Mouse (Mus musculus) c-Kit-positive CD71-positive TER-119-positive erythroid progenitor cells, embryonic 14.5 days (primary cell): ENCODE measurements around the gene Ltbp1.

Source experiments
- DNase-seq: peaks from one replicate; pipeline ENCODE4 v3.0.0-alpha.2; 2013; ENCODE audit warnings: low spot score

The Ltbp1 gene

DNA sequence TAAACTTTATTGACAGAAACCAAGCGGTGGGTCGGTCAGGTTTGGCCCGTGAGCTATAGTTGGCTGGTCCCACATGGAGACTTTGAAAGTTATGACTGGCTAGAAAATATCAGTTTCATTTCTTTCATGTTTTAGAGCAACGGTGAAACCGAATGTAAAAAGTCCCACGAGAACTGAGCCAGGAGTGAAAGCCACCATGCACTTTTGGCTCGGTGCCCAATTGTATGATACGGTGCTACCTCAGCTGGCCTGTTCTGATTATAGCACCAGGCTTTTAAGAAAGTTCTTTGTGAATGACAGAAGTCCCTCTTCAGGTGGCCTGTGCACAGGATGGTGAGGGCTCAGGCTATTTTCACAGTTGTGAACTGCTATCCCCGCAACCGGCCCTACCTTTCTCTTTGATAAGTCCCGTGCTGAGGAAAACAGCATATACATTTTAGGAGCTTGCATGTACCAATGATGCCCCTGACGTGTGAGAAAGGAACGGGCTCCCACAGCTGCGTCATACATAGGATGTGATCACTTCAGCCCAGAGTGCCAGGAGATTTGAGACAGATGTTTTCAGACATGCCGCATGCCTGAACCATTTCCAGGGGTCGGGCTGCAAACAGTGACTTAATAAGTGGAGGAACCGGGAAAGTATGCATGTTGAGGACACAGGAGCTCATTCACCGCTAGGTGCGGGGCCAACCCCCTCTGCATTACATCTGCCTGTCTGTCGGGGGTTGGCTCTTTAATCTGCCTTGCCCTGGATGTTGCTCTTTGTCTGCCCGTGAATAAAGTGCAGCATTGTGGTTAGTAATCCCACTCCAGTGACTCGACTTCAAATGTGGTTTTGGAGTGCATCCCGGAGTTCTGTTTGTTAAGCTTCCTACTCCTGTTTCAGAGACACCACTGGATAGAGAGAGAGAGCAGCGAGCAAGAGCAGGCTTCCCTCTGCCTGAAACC is 172.8 kb downstream of the Ltbp1 start:
- DNase-seq = no peak

DNA sequence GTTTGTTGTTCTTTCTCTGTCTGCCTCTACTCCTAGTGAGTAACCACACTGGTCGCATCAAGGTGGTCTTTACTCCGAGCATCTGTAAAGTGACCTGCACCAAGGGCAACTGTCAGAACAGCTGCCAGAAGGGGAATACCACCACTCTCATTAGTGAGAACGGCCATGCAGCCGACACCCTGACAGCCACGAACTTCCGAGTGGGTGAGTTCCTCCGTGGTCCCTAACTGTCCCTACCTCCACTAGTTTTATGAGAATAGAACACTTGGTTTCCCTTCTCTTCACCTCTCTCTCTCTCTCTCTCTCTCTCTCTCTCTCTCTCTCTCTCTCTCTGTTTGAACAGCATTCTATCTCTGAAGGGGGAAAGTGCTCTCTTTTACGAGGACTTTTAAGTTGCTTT is 173.6 kb downstream of the Ltbp1 start:
- no peak for DNase-seq

DNA sequence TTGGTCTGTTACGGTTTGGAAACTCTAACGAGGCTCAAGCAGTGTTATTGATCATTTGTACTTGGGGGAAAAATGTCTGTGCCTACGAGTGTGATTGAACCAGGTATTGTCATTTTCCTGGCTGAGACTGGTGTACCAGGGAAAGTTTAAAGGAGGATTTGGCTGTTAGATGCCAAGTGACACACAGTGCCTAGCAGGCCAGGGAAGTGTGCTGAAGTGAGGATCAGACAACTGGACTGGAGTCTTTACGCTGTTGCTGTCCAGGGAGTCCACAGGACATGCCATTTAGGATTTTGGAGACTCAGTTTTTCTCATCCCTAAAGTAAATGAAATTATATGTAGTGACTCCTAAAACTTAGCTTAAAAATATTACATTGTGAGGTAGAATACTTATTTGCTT is 174.9 kb downstream of the Ltbp1 start:
- no peak for DNase-seq

DNA sequence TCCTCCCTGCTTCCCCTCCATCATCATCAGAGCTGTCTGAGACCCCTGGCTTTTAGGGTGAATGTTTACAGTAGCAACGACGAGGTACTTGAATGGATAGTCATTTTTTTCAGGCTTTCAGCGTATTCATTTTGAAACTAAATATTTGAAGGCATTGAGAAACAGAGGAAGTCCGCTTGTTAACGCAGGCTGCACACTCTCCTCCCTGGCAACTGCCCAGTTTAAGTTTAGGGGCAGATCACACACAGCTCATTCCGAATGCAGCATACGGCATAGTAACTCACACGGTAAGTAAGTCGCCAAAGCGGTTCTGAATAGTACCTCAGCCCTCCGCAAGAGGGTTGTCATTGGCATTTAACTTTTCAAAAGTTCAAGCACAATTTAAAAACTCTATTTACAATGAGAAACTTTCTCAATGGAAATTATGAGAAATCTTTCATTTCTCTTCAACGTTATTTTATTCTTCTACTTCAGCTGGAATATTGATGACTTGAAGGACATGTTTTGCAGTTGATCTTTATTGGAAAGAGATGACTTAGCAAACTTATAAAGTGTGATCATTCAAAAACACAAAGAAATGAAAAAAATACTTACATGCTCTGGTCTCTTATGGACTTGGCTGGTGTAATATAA is 175.7 kb downstream of the Ltbp1 start:
- no peak for DNase-seq

DNA sequence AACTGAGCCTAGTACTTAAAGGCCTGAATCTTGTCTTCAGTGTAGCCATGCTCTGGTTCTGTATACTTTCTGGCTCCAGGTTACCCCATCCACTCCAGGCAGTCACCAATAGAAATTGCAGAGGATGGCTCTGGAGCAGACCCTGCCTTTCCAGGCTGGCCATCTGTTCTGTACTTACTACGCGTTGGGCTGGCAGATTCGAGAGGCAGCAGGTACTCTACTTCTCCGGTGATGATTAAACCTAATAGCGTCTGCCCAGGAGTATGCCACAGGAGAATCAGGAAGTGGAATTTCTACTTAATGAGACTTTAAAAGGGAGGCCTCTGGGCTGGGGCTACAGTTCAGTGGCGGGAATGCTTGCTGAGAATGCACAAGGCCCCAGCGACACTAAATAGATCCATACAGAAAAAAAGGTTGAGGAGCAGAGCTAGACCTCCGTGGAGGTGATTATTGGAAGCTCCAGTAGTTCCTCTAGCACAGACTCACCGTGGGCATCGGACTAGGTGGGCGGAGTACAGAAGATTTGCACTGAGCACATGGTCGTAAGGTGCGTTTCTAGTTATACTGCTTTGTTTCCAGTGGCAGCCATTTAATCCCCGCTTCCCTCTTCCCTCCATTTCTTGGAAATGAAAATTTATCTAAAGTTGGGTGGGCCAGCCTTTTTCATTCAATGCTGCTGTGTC is 177.1 kb downstream of the Ltbp1 start:
- no peak for DNase-seq

DNA sequence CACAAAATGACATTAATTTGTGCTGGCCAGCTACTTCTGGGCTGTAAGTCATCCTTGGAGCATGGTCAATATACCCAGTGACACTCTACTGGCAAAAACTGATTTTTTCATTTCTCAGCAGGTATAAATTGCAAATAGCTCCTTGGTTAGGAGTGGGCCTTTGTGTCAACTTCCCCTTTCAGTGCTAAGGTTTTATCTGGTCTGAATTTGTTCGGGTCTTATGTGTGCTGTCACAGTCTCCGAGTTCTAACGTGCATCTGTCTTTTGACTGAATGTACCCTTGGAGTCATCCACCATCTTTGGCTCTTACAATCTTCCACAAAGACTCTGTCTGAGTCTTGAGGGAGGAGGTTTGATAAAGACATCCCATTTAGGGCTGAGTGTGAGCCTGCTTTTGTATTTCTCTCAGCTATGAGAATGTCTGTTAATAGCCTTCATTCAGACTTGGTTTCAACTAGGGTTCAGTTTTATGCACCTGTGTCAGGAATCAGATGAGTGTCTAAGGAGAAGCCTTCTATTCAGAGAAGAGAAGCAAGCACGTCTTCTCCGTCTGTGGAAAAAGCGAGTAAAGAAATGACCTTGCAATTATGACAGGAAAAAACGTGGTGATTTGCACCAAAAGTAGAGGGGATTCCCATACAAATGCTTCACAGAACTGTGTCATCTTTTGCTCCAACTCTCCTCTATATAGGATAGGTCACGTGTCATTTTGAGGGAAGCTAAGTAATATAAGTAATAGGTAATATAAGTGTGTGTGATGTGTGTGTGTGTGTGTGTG is 181.6 kb downstream of the Ltbp1 start:
- DNase-seq = no peak

DNA sequence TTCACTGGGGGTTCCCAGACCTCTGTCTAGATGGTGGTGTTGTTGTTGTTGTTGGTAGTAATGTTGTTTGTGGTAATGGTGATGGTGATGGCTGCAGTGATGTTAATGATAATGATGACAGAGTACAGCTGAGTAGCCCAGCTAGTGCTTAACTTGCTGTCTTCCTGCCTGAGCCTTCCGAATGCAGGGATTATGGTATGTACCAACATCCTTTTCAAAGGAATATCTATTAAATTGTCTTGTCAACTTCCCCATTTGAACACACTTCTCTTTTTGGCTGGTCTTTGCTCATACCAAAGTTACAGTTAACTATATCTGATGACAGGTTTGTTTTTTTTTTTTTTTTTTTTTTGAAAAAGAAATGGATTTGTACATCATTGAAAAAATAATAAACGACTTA is 191.6 kb downstream of the Ltbp1 start:
- no peak for DNase-seq

DNA sequence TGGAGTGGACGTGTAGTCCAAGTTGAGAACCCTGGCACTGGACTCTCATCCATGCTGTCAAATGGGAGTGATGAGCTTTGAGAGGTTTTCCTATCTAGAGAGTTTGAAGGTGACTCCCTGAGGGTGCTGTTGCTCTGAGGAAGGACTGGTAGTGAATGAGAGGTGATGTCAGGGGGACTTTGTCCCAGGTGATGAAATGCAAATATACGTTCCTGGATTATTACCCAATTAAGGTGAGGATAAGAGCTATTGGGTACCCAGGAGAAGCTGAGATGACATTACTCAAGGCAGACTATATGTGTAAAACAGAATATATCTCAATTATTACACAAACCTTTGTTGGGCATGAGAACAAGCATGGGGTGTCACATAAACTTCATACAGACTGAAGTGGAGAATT is 193.4 kb downstream of the Ltbp1 start:
- no peak for DNase-seq

DNA sequence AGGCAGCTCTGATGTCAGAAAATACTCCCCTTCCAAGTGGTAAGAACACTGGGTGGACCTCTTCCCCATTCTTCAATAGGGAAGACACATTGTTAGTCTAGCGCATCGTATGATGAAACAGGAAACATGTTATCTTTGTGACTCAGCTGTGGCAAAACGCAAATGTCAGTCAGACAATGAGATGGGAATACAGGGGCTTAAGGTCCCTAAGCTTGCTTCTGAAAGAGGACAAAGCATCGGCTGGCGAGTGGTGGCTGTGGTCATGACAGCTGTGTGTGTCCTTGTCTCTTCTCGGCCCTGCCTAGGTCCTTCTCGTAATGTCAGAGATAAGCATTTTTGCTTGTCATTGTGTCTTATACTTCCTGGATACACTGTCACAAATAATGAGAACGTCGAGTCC is 194.3 kb downstream of the Ltbp1 start:
- peak; percentile 17 for DNase-seq

DNA sequence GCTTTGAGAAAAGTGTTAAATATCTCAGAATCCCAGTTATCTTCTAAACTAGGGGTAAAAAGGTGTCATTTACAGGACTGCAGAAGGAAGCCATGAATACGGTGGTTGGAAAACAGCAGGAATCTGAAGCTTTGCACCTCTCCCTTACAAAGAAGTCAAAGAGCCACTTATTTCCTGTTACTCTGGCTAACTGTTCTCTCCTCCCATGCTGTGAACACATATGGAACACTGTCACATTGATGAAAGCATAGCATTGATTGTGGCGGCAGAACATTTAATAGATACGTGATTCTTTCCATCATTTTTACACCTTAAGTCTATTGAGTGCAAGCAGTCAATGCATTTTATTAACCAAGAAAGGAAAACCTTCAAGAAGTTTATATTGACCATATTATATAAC is 196.9 kb downstream of the Ltbp1 start:
- DNase-seq = no peak

DNA sequence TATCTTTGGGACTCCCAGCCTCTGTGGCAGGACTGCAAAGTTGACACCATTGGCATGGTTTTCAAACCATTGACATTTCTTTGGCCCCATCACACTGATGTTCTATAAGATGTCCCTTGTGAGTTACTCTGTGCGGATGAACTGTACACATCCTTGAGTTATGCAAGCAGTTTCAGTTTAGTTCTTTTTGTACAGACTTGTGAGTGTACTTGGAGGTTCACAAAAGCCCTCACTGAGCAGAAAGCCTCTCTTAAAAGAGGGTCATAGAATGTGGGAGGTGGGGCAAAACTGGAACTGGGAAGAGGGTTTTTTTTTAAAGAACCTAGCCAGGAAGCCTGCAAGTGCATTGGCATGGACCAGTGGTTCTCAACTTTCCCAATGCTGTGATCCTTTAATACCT is 198.7 kb downstream of the Ltbp1 start:
- no peak for DNase-seq

DNA sequence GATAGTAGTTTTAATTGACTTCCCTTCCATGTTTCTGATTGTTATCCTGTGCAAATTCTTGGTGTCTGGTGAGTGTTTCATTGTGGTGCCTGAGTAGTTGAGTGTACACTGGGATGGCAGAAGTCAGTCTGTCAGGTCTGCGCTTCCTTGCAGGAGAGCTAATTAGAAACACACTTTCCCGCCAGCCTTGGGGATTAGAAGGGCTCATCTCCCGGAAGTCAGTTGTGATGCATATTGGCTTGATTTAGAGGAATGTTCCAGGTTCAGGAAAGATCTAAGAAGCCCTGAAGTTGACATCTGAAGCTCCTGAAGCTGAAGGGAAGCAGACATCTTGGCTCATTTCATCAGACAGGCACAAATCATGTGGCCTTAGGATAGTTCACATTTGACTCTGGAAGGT is 200.9 kb downstream of the Ltbp1 start:
- DNase-seq = no peak

DNA sequence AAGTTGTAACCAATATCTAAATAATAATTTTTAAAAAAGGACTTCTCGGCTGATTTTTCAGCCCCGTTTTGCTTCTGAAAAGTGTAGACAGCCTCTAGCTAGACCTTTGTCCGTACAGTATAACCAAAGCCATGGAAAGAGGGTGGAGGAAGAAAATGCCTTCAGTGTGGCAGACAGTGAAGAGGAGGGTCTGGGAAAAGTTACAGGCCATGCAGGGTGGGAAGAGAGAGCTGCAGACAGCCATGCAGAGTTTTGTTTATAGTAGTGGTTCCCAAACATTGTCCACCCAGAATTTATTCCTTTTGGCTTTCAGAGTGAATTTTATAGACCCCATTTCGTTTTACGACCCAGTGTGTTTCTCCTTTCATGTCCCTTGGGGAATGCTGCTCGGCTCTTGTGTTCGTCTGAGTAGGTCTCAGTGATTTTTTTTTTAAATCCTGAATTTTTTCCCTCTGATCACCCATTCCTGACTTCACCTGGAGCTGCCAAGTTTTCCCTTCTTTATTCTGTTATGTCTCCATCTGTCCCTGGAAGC is 202.9 kb downstream of the Ltbp1 start:
- DNase-seq = no peak

DNA sequence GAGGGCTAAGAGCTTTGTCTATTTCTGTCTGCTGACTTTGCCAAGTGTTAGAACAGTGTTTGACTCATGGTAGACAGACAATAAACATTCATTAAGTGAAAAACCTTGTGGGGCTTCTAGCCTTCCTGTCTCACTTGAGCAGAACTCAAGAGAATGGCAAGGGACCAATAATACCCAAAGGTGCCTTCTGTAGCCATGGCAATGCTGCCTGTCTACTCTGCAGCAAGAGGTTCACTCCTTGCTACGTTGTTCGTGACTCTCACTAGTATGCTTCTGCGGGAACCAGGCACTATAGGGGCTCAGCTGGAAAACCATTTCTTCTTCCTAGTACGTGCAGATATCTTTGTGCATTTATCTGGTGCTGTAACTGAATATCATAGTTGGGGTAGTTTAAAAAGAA is 205.2 kb downstream of the Ltbp1 start:
- no peak for DNase-seq

DNA sequence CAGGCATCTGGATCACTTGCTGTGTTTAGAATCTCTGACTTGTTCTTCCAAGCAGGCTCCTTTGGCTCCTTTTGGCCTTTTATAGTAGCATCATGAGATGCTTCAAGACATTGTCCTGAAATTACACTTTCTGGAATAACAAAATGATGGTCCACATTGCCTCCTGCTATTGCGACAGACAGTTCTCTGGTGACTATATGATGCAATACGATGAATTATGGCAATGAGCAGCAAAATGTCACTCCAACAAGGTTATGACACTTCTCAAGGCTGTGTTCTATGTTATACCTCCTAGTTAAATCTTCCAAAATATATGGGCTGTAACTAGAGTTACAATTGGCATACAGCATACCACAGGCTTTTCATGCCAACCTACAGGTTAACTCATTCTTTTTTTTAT is 211.0 kb downstream of the Ltbp1 start:
- DNase-seq = no peak

DNA sequence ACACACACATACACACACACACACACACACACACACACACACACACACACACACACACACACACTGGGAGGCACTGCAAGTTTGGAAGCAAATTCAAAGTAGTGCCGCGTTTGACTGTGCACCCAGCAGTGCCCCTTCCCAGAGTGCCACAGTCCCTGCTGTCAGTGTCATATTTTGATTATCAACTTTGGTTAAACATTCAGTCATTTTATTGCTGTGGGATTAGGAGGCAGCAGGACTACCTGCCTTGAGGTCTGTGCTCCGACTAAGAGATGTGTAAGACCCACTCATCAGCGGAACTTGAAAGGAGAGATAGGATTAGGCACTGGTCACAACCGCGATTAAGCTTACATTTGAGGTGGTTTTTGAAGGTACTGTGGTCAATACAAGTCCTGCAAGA is 213.3 kb downstream of the Ltbp1 start:
- DNase-seq = no peak

DNA sequence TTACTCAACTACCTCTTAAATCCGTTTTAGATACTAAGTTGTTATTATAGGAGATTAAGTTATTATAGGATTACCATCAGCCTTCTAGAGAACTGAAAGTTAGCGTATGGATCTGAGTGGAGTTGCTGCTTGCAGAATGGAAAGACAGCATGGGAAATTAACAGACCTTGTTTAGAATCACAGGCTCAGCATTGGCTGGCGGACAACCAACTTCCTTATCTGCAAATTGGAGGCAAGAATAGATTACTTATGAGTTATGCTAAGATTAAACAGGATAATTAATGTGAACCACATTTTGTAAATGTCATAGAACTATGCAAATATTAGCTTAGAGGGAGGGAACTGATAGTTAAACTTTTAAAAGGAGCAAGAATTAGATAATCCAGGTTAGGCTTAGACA is 223.0 kb downstream of the Ltbp1 start:
- no peak for DNase-seq

DNA sequence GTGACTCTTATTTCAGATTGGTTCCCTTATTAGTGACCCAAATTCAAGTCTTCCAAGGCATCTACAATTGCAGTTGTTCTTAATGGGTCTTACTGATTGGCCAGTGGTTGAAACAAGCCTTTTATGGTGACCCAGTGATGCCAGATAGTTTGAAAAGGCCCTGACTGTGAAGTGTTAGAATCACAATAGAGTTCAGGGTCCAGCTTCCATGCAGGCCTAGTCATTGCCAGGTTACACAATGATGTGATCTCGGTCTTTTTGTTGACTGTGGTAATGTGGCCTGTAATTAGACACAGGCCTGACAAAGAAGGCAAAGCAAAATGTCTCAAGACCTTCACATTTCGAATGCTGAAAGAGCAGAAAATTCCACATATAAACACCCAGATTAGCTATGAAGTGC is 227.8 kb downstream of the Ltbp1 start:
- DNase-seq = no peak

DNA sequence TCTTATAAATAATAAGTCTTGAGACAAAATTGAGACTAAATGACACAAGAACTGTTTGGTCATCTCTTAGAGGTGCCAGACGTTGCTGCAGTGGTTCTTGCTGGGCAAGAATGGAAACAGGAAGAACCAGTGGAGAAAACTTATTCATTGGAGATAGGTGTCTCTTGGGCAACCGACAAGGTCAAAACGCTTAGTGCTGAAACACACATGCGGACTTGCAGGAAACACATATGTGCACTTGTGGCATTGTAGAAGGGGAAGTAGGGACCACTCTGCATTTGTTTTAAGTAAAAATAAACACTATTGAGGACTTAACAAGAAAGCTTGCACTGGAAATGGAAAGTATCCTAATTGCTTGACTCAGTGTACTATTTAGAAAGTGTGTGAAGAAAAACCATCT is 228.6 kb downstream of the Ltbp1 start:
- DNase-seq = no peak

DNA sequence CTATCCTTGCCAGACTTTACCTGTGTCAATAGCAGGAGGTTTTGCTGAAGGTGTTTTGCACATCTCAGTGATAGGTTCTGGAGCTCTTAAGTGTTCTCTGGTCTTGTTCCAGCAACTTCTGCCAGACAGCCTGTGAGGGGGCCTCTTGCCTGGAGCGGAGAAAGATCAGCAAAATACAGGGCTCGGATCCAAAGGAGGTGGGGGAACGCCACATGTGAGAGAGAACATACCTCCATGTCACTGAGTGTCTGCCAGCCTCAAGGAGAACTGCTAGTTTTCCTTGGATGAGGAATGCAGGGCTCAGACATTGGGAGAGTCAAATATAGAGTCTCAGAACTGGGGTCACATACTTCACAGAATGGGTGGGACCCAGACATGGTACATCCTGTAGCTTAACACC is 230.4 kb downstream of the Ltbp1 start:
- DNase-seq = no peak

DNA sequence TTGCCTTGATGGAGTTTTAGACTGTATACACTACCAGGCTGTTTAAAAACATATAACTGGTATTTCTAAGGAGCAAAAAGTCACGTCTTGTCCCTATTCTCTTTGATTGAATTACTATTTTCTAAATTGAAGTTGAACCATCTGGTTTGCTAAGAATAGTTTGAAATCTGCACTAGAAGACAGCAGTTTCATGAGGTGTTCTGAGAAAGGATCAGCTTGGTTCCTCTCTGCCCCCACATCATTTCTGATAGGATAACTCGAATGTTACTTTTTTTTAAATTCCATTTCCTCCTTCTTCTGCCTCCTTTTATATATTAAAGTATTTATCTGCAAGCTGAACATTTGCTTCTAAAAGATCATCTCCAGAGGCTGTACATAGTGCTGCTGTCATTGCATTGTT is 231.2 kb downstream of the Ltbp1 start:
- DNase-seq = no peak

DNA sequence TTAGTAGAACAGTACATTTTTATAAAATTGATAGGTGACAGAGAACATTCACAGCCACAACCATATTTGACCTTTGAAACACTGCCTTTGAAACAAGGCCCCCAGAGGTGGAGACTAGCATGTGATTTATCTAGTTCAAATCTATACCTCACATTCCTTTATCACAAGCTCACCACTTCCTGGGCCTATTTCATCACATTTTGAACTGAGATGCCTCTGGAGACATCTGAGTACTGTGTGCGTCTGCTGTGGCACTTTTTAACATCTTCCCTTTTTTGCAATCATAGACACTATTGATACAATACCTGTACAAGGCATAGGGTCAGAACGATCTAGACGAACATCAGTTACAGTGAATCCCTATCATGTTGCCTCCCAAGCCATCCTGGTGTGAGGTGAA is 232.1 kb downstream of the Ltbp1 start:
- DNase-seq = no peak
